Mouse (Mus musculus): Measurements from ENCODE around the gene Apbb1. TPM values are rescaled to one million over a fixed set of nuclear protein-coding genes. Genes with fewer than 3 reads are reported as not detected.

Apbb1 gene
- total RNA-seq, 2 experiments from 2014 or later, result 8.3 TPM; not detected in 1

DNA sequence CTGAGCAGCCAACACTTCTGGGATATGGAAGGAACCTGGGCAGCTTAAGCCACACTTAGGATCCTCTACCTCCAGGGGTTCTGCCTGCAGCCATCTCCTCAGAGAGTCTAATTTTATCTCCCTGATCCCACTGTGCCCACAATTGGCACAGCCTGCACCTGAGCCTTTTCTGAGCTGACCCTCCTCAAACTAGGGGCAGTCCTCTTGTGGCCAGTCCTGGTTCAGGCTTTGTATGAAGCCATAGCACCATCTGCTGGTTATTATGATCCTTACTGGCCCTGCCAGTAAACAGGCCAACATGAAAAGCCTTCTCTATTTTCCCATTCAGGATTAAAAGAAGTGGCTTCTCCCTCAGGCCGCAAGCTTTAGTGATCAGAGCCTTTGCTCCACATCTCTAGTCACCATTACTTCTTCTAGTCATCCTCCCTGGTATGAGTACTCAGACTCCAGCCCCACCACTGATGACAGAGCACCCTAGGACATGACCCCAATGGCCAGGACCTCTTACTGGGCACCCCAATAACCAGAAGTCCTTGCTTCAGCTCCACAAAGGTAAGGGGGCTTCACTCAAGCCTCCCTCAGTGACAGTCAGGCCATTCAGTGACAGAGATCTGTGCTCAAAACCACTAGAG is 54.0 kb downstream of the Apbb1 start:
- ATAC-seq (replicated peaks; ENCODE audit: low FRiP score, poor library complexity, severe bottlenecking), result no peak

DNA sequence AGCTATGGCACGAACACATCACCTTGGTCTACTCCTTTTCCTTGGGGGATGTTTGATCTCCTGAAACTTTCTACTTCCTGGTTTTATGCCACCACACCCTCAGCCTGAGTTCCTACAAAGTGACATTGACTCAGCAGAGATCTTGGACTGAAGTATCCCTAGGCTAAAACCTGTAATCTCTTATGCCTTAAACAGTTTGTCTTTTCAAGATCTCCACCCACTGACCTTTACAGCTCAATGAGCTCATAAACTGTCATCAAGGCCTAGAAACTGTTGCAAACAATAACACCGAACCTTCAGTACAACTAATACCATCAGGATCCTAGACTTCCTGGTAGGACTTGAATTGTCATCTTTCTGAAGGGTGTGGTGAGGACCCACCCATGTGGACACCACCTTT is 57.2 kb downstream of the Apbb1 start:
- no peak for ATAC-seq (replicated peaks; ENCODE audit: low FRiP score, poor library complexity, severe bottlenecking)

DNA sequence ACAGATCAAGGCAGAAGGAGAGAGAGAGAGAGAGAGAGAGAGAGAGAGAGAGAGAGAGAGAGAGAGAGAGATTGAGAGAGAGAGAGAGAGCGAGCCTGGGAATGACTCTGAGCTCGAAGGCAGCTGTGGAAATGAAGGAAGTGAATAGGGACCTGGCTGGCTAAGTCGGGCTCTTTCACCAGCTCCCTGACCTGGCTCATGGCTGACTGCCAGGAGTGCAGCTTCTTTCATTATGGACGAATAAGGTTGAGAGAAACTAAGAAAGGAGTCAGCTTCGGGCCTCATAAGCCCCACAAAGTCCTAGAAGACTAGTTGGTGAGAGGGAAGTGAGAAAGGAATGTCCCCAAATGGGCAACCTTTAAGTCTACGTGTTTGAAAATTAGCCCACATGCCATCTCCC is 61.3 kb downstream of the Apbb1 start:
- no peak for ATAC-seq (replicated peaks; ENCODE audit: low FRiP score, poor library complexity, severe bottlenecking)

DNA sequence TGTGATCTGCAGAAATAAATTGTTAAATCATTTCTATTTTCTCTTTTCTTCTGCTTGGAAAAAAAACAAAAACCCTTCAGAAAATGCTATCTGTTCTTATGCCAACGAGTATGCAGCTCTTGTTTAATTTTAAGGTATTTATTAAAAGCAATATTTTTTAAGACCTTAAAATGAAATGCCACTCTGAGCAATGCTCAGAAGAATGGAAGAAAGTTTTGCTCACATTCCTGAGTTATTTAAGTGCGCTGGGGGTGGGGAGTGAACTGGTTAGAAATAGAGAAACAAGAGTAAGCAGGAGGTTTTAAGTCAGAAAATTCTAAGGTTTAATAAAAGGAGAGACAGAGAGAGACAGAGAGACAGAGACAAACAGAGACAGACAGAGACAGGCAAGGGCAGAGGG is 61.7 kb downstream of the Apbb1 start:
- no peak for ATAC-seq (replicated peaks; ENCODE audit: low FRiP score, poor library complexity, severe bottlenecking)

DNA sequence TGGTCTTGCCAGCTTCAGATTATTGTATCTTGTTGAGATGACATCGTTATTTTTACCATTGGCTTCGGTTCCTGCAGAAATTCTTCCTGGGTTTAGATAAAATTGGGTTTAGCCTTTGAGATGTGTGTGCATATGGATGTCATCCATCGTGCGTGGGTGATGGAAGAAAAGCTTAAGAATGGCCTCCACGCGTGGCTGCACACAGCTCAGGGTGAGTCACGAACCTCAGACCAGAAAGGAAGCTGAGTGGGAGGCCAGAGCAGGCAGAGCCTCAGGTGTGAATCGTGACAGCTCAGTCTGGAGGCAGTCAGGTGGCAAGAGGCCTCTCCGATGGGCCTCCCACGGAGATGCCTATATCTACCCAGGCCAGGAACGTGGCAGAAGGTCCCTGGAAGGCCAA is 62.1 kb downstream of the Apbb1 start:
- no peak for ATAC-seq (replicated peaks; ENCODE audit: low FRiP score, poor library complexity, severe bottlenecking)

DNA sequence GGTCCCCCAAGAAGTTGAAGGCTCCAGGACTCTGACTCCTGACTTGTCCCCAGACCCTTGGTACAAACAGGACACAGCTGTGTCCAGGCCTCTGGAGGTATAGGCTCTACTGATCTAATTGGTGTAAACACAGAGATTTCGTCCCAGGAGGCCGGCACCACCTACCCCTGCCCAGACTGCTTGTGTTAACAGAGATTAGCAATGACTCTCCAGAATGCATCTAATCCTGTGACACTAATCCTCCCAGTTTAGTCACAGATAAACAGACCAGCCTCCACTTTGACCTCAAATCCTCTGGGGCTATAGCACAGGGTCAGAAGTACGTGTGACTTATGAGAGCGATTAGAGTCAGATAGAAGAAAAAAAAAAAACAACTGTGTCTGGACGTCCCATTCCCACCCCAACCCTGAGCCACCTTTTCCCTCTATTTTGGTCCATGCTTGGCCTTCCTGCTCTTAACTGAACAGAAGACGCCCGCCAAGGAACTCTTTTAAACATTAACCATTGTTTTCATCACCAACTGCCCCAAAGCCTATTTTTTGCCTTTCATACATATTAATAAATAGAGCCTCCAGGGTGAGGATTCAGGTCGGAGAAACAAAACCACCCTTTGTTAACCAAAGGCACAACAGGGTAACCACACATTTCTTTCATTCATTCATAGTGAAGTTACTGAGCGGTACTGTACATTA is 64.6 kb downstream of the Apbb1 start:
- no peak for ATAC-seq (replicated peaks; ENCODE audit: low FRiP score, poor library complexity, severe bottlenecking)

DNA sequence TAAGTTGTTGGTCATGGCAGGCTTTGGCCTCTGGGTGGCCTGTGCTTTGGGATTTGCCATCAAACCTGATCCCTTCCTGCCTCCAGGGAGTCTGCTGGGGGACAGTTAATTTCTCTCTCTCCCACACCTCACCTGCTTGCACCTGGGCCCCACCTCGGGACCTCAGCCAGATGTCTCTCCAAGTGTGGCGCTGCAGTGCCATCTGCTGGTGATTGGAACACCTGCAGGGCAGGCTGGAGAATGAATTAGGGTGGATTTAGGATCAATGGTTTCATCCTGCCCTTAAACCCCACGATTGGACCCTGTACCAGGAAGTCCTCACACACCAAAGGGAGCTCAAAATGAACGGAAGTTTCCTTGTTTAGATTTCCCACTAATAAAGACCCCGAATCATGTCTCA is 66.3 kb downstream of the Apbb1 start:
- peak; percentile 73 for ATAC-seq (replicated peaks; ENCODE audit: low FRiP score, poor library complexity, severe bottlenecking)

DNA sequence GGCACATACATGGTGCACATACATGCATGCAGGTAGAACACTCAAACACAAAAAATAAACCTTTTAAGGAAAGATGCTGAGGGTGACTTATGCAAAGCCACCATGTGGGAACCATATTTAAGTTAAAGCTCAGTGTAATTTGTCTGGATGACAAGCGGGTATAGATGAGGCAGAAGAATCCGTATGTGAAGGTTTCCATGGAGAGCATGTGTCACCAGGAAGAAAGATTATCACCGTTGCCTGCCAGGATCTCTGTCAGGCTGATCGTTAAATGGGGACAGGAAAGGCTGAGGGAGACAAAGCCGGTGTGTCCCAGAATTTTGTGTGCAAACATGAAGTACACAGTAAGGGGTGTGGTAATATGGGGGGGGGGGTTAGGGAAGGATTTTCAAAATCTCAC is 66.9 kb downstream of the Apbb1 start:
- ATAC-seq (replicated peaks; ENCODE audit: low FRiP score, poor library complexity, severe bottlenecking), result no peak

DNA sequence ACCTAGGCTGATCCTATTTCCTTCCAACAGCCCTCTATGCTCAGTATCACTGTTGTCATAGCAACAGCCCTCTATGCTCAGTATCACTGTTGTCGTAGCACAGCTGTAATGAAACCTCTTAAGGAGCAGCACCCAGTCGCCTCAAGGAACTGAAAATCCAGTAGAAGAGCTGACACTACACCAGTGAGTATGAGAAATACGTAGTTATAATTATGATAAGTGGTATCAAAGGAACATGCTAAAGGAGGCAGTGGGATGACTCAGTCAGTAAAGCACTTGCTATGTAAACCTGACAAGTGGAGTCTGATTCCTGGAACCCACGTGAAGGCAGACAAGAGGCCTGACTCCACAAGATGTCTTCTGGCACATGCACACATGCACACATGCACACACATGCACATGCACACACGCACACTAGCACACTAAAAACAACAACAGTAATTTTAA is 67.6 kb downstream of the Apbb1 start:
- no peak for ATAC-seq (replicated peaks; ENCODE audit: low FRiP score, poor library complexity, severe bottlenecking)

DNA sequence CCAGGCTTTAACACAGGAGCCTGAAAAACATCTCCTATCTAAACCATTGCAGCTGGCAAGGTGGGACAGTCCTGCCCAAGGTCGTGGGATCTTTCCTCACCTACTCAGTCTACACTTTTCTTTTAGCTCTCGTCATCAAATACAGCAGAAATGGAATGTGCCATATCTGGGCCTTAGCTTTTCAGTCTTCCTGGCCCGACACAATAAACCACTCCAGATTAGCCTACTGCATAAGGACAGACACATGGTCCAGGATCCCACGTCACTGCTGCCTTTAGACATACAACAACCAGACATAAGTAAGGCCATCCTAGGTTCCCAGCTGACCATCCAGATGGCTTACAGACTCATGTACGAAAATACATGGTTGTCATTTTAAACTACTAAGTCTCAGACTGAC is 71.3 kb downstream of the Apbb1 start:
- no peak for ATAC-seq (replicated peaks; ENCODE audit: low FRiP score, poor library complexity, severe bottlenecking)

Other genes starting within 250 kb of the Apbb1 start
- gene Olfr690, start 247.5 kb downstream of the Apbb1 start, total RNA-seq (2015; ENCODE audit: low replicate concordance), result not detected in 2 replicates
- not detected in 2 replicates for gene Olfr690, start 247.5 kb downstream of the Apbb1 start, total RNA-seq (2017; ENCODE audit: low replicate concordance)
- gene Olfr691, start 239.4 kb downstream of the Apbb1 start, total RNA-seq (2015; ENCODE audit: low replicate concordance), result not detected in 2 replicates
- gene Olfr691, start 239.4 kb downstream of the Apbb1 start, total RNA-seq (2017; ENCODE audit: low replicate concordance), result not detected in 2 replicates
- gene Olfr692, start 213.4 kb downstream of the Apbb1 start, total RNA-seq (2015; ENCODE audit: low replicate concordance), result not detected in 2 replicates
- gene Olfr692, start 213.4 kb downstream of the Apbb1 start, total RNA-seq (2017; ENCODE audit: low replicate concordance), result not detected in 2 replicates
- gene Gm5901, start 206.6 kb downstream of the Apbb1 start, total RNA-seq (2015; ENCODE audit: low replicate concordance), result not detected in 2 replicates
- not detected in 2 replicates for gene Gm5901, start 206.6 kb downstream of the Apbb1 start, total RNA-seq (2017; ENCODE audit: low replicate concordance)
- 15.3 and 23.4 TPM in 2 replicates for gene Fam160a2, start 181.6 kb downstream of the Apbb1 start, total RNA-seq (2015; ENCODE audit: low replicate concordance)
- 7.8 and 9.8 TPM in 2 replicates for gene Fam160a2, start 181.6 kb downstream of the Apbb1 start, total RNA-seq (2017; ENCODE audit: low replicate concordance)
- gene Cnga4, start 177.1 kb downstream of the Apbb1 start, total RNA-seq (2015; ENCODE audit: low replicate concordance), result not detected in 2 replicates
- gene Cnga4, start 177.1 kb downstream of the Apbb1 start, total RNA-seq (2017; ENCODE audit: low replicate concordance), result 0.42 TPM in 1 of 2 replicates, not detected in the other
- gene Cckbr, start 155.9 kb downstream of the Apbb1 start, total RNA-seq (2015; ENCODE audit: low replicate concordance), result not detected in 2 replicates
- not detected in 2 replicates for gene Cckbr, start 155.9 kb downstream of the Apbb1 start, total RNA-seq (2017; ENCODE audit: low replicate concordance)
- not detected in 2 replicates for gene Cavin3, start 99.4 kb downstream of the Apbb1 start, total RNA-seq (2015; ENCODE audit: low replicate concordance)
- not detected in 2 replicates for gene Cavin3, start 99.4 kb downstream of the Apbb1 start, total RNA-seq (2017; ENCODE audit: low replicate concordance)
- 8.6 and 11.7 TPM in 2 replicates for gene Smpd1, start 27.3 kb downstream of the Apbb1 start, total RNA-seq (2015; ENCODE audit: low replicate concordance)
- gene Smpd1, start 27.3 kb downstream of the Apbb1 start, total RNA-seq (2017; ENCODE audit: low replicate concordance), result 2.0 and 4.4 TPM in 2 replicates
- gene Hpx, start 18.5 kb upstream of the Apbb1 start, total RNA-seq (2015; ENCODE audit: low replicate concordance), result not detected in 2 replicates
- gene Hpx, start 18.5 kb upstream of the Apbb1 start, total RNA-seq (2017; ENCODE audit: low replicate concordance), result not detected in 2 replicates
- 3.3 and 8.8 TPM in 2 replicates for gene Trim3, start 51.9 kb upstream of the Apbb1 start, total RNA-seq (2015; ENCODE audit: low replicate concordance)
- gene Trim3, start 51.9 kb upstream of the Apbb1 start, total RNA-seq (2017; ENCODE audit: low replicate concordance), result 2.6 TPM in 1 of 2 replicates, not detected in the other
- gene Timm10b, start 58.4 kb upstream of the Apbb1 start, total RNA-seq (2015; ENCODE audit: low replicate concordance), result 5.4 and 13.2 TPM in 2 replicates
- gene Timm10b, start 58.4 kb upstream of the Apbb1 start, total RNA-seq (2017; ENCODE audit: low replicate concordance), result 7.4 and 32.9 TPM in 2 replicates
- 0.19 and 2.9 TPM in 2 replicates for gene Arfip2, start 58.8 kb upstream of the Apbb1 start, total RNA-seq (2015; ENCODE audit: low replicate concordance)
- gene Arfip2, start 58.8 kb upstream of the Apbb1 start, total RNA-seq (2017; ENCODE audit: low replicate concordance), result 3.1 and 8.9 TPM in 2 replicates
- gene Gm45799, start 58.9 kb upstream of the Apbb1 start, total RNA-seq (2015; ENCODE audit: low replicate concordance), result 3.1 and 9.2 TPM in 2 replicates
- gene Gm45799, start 58.9 kb upstream of the Apbb1 start, total RNA-seq (2017; ENCODE audit: low replicate concordance), result 0.42 and 5.0 TPM in 2 replicates
- not detected in 2 replicates for gene Dnhd1, start 69.2 kb upstream of the Apbb1 start, total RNA-seq (2015; ENCODE audit: low replicate concordance)
- under 0.01 and 0.14 TPM in 2 replicates for gene Dnhd1, start 69.2 kb upstream of the Apbb1 start, total RNA-seq (2017; ENCODE audit: low replicate concordance)
- 45.0 and 76.3 TPM in 2 replicates for gene Ilk, start 154.9 kb upstream of the Apbb1 start, total RNA-seq (2015; ENCODE audit: low replicate concordance)
- gene Ilk, start 154.9 kb upstream of the Apbb1 start, total RNA-seq (2017; ENCODE audit: low replicate concordance), result 37.0 and 48.2 TPM in 2 replicates
- 7.3 and 16.7 TPM in 2 replicates for gene Rrp8, start 155.7 kb upstream of the Apbb1 start, total RNA-seq (2015; ENCODE audit: low replicate concordance)
- gene Rrp8, start 155.7 kb upstream of the Apbb1 start, total RNA-seq (2017; ENCODE audit: low replicate concordance), result 2.4 and 26.3 TPM in 2 replicates
- 71.5 and 113 TPM in 2 replicates for gene Taf10, start 162.7 kb upstream of the Apbb1 start, total RNA-seq (2015; ENCODE audit: low replicate concordance)
- 44.5 and 58.7 TPM in 2 replicates for gene Taf10, start 162.7 kb upstream of the Apbb1 start, total RNA-seq (2017; ENCODE audit: low replicate concordance)
- 34.0 and 41.8 TPM in 2 replicates for gene Tpp1, start 170.6 kb upstream of the Apbb1 start, total RNA-seq (2015; ENCODE audit: low replicate concordance)
- gene Tpp1, start 170.6 kb upstream of the Apbb1 start, total RNA-seq (2017; ENCODE audit: low replicate concordance), result 14.2 and 19.1 TPM in 2 replicates
- not detected in 2 replicates for gene Dchs1, start 206.0 kb upstream of the Apbb1 start, total RNA-seq (2015; ENCODE audit: low replicate concordance)
- gene Dchs1, start 206.0 kb upstream of the Apbb1 start, total RNA-seq (2017; ENCODE audit: low replicate concordance), result 0.17 TPM in 1 of 2 replicates, not detected in the other
- 52.9 and 69.0 TPM in 2 replicates for gene Mrpl17, start 229.4 kb upstream of the Apbb1 start, total RNA-seq (2015; ENCODE audit: low replicate concordance)
- 13.7 and 34.7 TPM in 2 replicates for gene Mrpl17, start 229.4 kb upstream of the Apbb1 start, total RNA-seq (2017; ENCODE audit: low replicate concordance)